In the genomic region with DNA sequence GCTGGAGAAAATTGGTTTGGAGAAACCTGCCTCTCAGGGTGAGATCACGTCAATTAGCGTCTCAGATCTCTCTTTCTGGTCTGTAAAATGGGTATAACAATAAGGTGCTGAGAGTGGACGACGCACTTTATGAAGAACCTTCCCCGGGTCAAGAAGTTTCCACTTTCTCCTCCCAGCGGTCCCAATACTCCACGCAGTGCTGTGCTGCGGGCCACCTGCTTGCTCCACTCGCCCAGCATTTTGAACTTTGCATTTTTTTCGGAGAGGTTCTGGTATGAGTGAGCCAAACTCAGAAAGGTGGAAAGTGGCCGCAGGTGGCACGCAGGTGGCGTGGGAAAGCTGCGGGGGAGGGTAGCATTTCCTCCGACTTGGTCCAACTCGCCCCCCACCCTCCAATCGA, we compare ENCODE assay signal across 8 mouse cellular contexts. TPM values are rescaled to one million over a fixed set of nuclear protein-coding genes. Genes with fewer than 3 reads are reported as not detected.
A peak's percentile ranks its signal among the peaks of the same experiment; 100 is the strongest.
DNase-seq lines count a peak whose midpoint lies in the region; ATAC-seq and TF ChIP-seq lines count a peak whose summit lies in the region.

No protein-coding gene starts in this region.

- 1% methylated on average over 17 of the region's 17 CpGs for WGBS in cerebellum, adult 2 months
- WGBS in thymus, adult 2 months, result 4% methylated on average over 17 of the region's 17 CpGs
- 2% methylated on average over 17 of the region's 17 CpGs for WGBS in liver, adult 2 months
- 1% methylated on average over 17 of the region's 17 CpGs for WGBS in stomach, postnatal 0 days

- no peak for DNase-seq in cerebellum, adult 2 months
- DNase-seq in cerebellum, adult 9-10 months, result no peak
- no peak for DNase-seq in thymus, adult 2 months
- DNase-seq in thymus, postnatal 25 days, result no peak
- DNase-seq in liver, adult 2 months (ENCODE audit: extremely low read depth, low read depth, low spot score), result no peak
- DNase-seq in stomach, postnatal 0 days (ENCODE audit: low spot score), result no peak
- DNase-seq in right cerebral cortex, postnatal 4 days, result no peak
- no peak for DNase-seq in frontal cortex, postnatal 36 days (ENCODE audit: low spot score in 2 of 2)

- peak overlapping the region; percentile 79 for H3K9ac ChIP-seq in liver, adult 2 months (ENCODE audit: low read depth, low read length)
- peak overlapping the region; percentile 68 for H3K9ac ChIP-seq in stomach, postnatal 0 days (ENCODE audit: low read length)

- no peak for TF ChIP-seq EP300 in stomach, postnatal 0 days (optimal IDR thresholded peaks at IDR 0.05)

- H3K36me3 ChIP-seq in thymus, adult 2 months (ENCODE audit: control insufficient read depth, insufficient read depth, low read length), result no peaks in the 10 kb centered on the region
- peaks cover 14% of the 10 kb centered on the region for H3K36me3 ChIP-seq in liver, adult 2 months (ENCODE audit: control insufficient read depth, insufficient read depth, low read length)
- no peaks in the 10 kb centered on the region; the same call in 1 of the 2 replicates for H3K36me3 ChIP-seq in stomach, postnatal 0 days (ENCODE audit: control insufficient read depth, insufficient read depth, low read length)

- peak overlapping the region; percentile 90 for H3K4me3 ChIP-seq in cerebellum, adult 2 months (replicated peaks; ENCODE audit: insufficient read depth, low read depth, low read length)
- 0 out of 2 replicates have a peak overlapping the region, but pooled peaks have one; percentile 2 for H3K4me3 ChIP-seq in thymus, adult 2 months (ENCODE audit: control insufficient read depth, insufficient read depth, low read length)
- H3K4me3 ChIP-seq in liver, adult 2 months (ENCODE audit: insufficient read depth, low read depth, low read length), result peak overlapping the region; percentile 92
- peak overlapping the region; percentile 73 for H3K4me3 ChIP-seq in stomach, postnatal 0 days (ENCODE audit: low read depth, low read length)

- no peaks in the 10 kb centered on the region for H3K4me1 ChIP-seq in cerebellum, adult 2 months (ENCODE audit: control insufficient read depth, insufficient read depth, low read length)
- H3K4me1 ChIP-seq in thymus, adult 2 months (replicated peaks; ENCODE audit: control insufficient read depth, insufficient read depth, low read length), result no peaks in the 10 kb centered on the region
- peaks cover 8% of the 10 kb centered on the region for H3K4me1 ChIP-seq in liver, adult 2 months (ENCODE audit: control insufficient read depth, insufficient read depth, low read length)
- H3K4me1 ChIP-seq in stomach, postnatal 0 days (replicated peaks; ENCODE audit: control insufficient read depth, insufficient read depth), result peaks cover 2% of the 10 kb centered on the region; the same call in 1 of the 2 replicates

- peaks cover 8% of the 10 kb centered on the region for H3K79me2 ChIP-seq in liver, adult 2 months (ENCODE audit: control insufficient read depth, insufficient read depth, low read length)

- no peak for TF ChIP-seq CTCF in cerebellum, adult 2 months (IDR thresholded peaks at IDR 0.05; ENCODE audit: borderline replicate concordance, insufficient read depth, low read depth, low read length)
- TF ChIP-seq CTCF in thymus, adult 2 months (IDR thresholded peaks at IDR 0.05; ENCODE audit: borderline replicate concordance, control insufficient read depth, extremely low read depth, insufficient read depth, low read length, poor library complexity), result no peak
- TF ChIP-seq CTCF in liver, adult 2 months (IDR thresholded peaks at IDR 0.05; ENCODE audit: low read depth, low read length), result no peak
- TF ChIP-seq CTCF in stomach, postnatal 0 days (IDR thresholded peaks at IDR 0.05; ENCODE audit: low read depth), result no peak

- ATAC-seq in stomach, postnatal 0 days (ENCODE audit: low FRiP score, low TSS enrichment), result peak; percentile 53

- H3K9me3 ChIP-seq in stomach, postnatal 0 days (ENCODE audit: control insufficient read depth, low read length), result no peaks in the 10 kb centered on the region

- no peaks in the 10 kb centered on the region; the same call in 1 of the 2 replicates for H3K27me3 ChIP-seq in cerebellum, adult 2 months (ENCODE audit: control insufficient read depth, insufficient read depth, low read length)
- H3K27me3 ChIP-seq in thymus, adult 2 months (ENCODE audit: control insufficient read depth, insufficient read depth, low read length), result no peaks in the 10 kb centered on the region
- no peaks in the 10 kb centered on the region for H3K27me3 ChIP-seq in liver, adult 2 months (ENCODE audit: control insufficient read depth, insufficient read depth, low read length)
- no peaks in the 10 kb centered on the region for H3K27me3 ChIP-seq in stomach, postnatal 0 days (ENCODE audit: control insufficient read depth, insufficient read depth, low read length)

- H3K27ac ChIP-seq in cerebellum, adult 2 months (ENCODE audit: insufficient read depth, low read length), result no peak overlapping the region
- H3K27ac ChIP-seq in thymus, adult 2 months (ENCODE audit: control insufficient read depth, insufficient read depth, low read length), result no peak overlapping the region
- H3K27ac ChIP-seq in liver, adult 2 months (replicated peaks; ENCODE audit: insufficient read depth, low read depth, low read length), result peak overlapping the region; percentile 62
- H3K27ac ChIP-seq in stomach, postnatal 0 days (replicated peaks), result peak overlapping the region; percentile 76

- TF ChIP-seq POLR2A in cerebellum, adult 2 months (IDR thresholded peaks at IDR 0.05; ENCODE audit: borderline replicate concordance, insufficient read depth, low read length), result no peak
- no peak for TF ChIP-seq POLR2A in thymus, adult 2 months (IDR thresholded peaks at IDR 0.05; ENCODE audit: control insufficient read depth, extremely low read depth, insufficient read depth, low read length, poor library complexity)
- no peak for TF ChIP-seq POLR2A in liver, adult 2 months (IDR thresholded peaks at IDR 0.05; ENCODE audit: extremely low read depth, insufficient read depth, low read length)

- H3K4me2 ChIP-seq in stomach, postnatal 0 days (replicated peaks; ENCODE audit: low read depth), result peak overlapping the region; percentile 82

RNA-seq across cellular contexts. Expression of a gene that starts 1.1 kb away (rescaled TPM):
- polyA plus RNA-seq in cerebellum, adult 2 months (2012; rRNA removed), result 17.3 and 19.0 TPM in 2 replicates
- polyA plus RNA-seq in thymus, adult 2 months (2012; rRNA removed), result 1.7 and 2.6 TPM in 2 replicates
- total RNA-seq in liver, adult 2 months (2014; rRNA removed), result 14.3 and 20.9 TPM in 2 replicates
- 4.7 and 4.8 TPM in 2 replicates for polyA plus RNA-seq in liver, adult 2 months (2012; rRNA removed)
- 36.5 and 37.1 TPM in 2 replicates for polyA plus RNA-seq in stomach, postnatal 0 days (2015; fragmentation: Nextera tagmentation; extraction: Ambion mirVana)

RNA-seq across cellular contexts. Expression of a gene that starts 49.1 kb away (rescaled TPM):
- polyA plus RNA-seq in cerebellum, adult 2 months (2012; rRNA removed), result 31.5 and 31.7 TPM in 2 replicates
- polyA plus RNA-seq in thymus, adult 2 months (2012; rRNA removed), result 19.4 and 20.3 TPM in 2 replicates
- total RNA-seq in liver, adult 2 months (2014; rRNA removed), result 10.6 and 11.5 TPM in 2 replicates
- polyA plus RNA-seq in liver, adult 2 months (2012; rRNA removed), result 15.7 and 16.6 TPM in 2 replicates
- 23.6 and 28.4 TPM in 2 replicates for polyA plus RNA-seq in stomach, postnatal 0 days (2015; fragmentation: Nextera tagmentation; extraction: Ambion mirVana)

RNA-seq across cellular contexts. Expression of a gene that starts 49.2 kb away (rescaled TPM):
- 7.4 and 8.1 TPM in 2 replicates for polyA plus RNA-seq in cerebellum, adult 2 months (2012; rRNA removed)
- polyA plus RNA-seq in thymus, adult 2 months (2012; rRNA removed), result 4.0 and 4.1 TPM in 2 replicates
- total RNA-seq in liver, adult 2 months (2014; rRNA removed), result 1.6 and 1.8 TPM in 2 replicates
- 0.61 and 0.62 TPM in 2 replicates for polyA plus RNA-seq in liver, adult 2 months (2012; rRNA removed)
- polyA plus RNA-seq in stomach, postnatal 0 days (2015; fragmentation: Nextera tagmentation; extraction: Ambion mirVana), result 2.7 and 3.4 TPM in 2 replicates

Comparison
In these comparisons a context has a peak if more than half of its experiments do, and no peak if none do; other contexts are left out.
1. H3K27ac ChIP-seq: peak in liver, adult 2 months (single experiment) and stomach, postnatal 0 days (single experiment); none in cerebellum, adult 2 months (single experiment) and thymus, adult 2 months (single experiment).
2. H3K4me3 ChIP-seq: peak in every context shown above with its lines; median percentile 92 in liver, adult 2 months; 90 in cerebellum, adult 2 months; 73 in stomach, postnatal 0 days; 2 in thymus, adult 2 months.